Mouse (Mus musculus) right cerebral cortex, adult 18-20 months (tissue): ENCODE measurements around the gene Mamstr.
A peak's percentile ranks its signal among the peaks of the same experiment; 100 is the strongest.

Experiments used
- DNase-seq: peaks from one replicate; pipeline ENCODE4 v3.0.0; 2022; ENCODE audit warnings: mixed read lengths

The Mamstr gene

GRCm38 (mm10) chr7:45639561-45640027 is at the start of gene Mamstr:
Gene Mamstr, plus strand, starts transcription at chr7:45639977.
- no peak for DNase-seq

- DNase-seq, result no peak
These were observed 48.9 kb upstream of the Mamstr start for GRCm38 (mm10) chr7:45590874-45591273.

- DNase-seq, result no peak
These were observed 47.9 kb upstream of the Mamstr start for GRCm38 (mm10) chr7:45591880-45592279.

- DNase-seq, result peak; percentile 47
These were observed 46.5 kb upstream of the Mamstr start for GRCm38 (mm10) chr7:45593118-45593815.

- no peak for DNase-seq
These were observed 44.6 kb upstream of the Mamstr start for GRCm38 (mm10) chr7:45595176-45595575.

- no peak for DNase-seq
These were observed 43.7 kb upstream of the Mamstr start for GRCm38 (mm10) chr7:45596107-45596506.

GRCm38 (mm10) chr7:45597013-45597412 is 42.8 kb upstream of the Mamstr start:
- no peak for DNase-seq

- DNase-seq, result no peak
These were observed 42.2 kb upstream of the Mamstr start for GRCm38 (mm10) chr7:45597527-45597926.

- no peak for DNase-seq
These were observed 40.6 kb upstream of the Mamstr start for GRCm38 (mm10) chr7:45598960-45599879.

GRCm38 (mm10) chr7:45605704-45606289 is 34.0 kb upstream of the Mamstr start:
- DNase-seq, result no peak

GRCm38 (mm10) chr7:45609511-45609910 is 30.3 kb upstream of the Mamstr start:
- DNase-seq, result no peak

GRCm38 (mm10) chr7:45616277-45616676 is 23.5 kb upstream of the Mamstr start:
- DNase-seq, result no peak

- peak; percentile 31 for DNase-seq
These were observed 22.6 kb upstream of the Mamstr start, which contains the start of gene Fut1 for GRCm38 (mm10) chr7:45617042-45617695. Gene Fut1, plus strand, starts transcription at chr7:45617289.

GRCm38 (mm10) chr7:45618316-45618715 is 21.5 kb upstream of the Mamstr start:
- DNase-seq, result no peak

GRCm38 (mm10) chr7:45619592-45619991 is 20.2 kb upstream of the Mamstr start:
- DNase-seq, result no peak

- DNase-seq, result no peak
These were observed 18.3 kb upstream of the Mamstr start, which contains the start of gene Izumo1 for GRCm38 (mm10) chr7:45621443-45621842. Gene Izumo1, plus strand, starts transcription at chr7:45621811.

GRCm38 (mm10) chr7:45623507-45623906 is 16.3 kb upstream of the Mamstr start:
- no peak for DNase-seq

GRCm38 (mm10) chr7:45624718-45625117 is 15.1 kb upstream of the Mamstr start:
- DNase-seq, result no peak

- no peak for DNase-seq
These were observed 14.3 kb upstream of the Mamstr start for GRCm38 (mm10) chr7:45625481-45625880.

- no peak for DNase-seq
These were observed 13.2 kb upstream of the Mamstr start for GRCm38 (mm10) chr7:45626571-45627076.

- DNase-seq, result no peak
These were observed 12.5 kb upstream of the Mamstr start, which contains the start of gene Rasip1 for GRCm38 (mm10) chr7:45627261-45627660. Gene Rasip1, plus strand, starts transcription at chr7:45627488.
